Mouse (Mus musculus): Measurements from ENCODE around the gene Mitd1. TPM values are rescaled to one million over a fixed set of nuclear protein-coding genes. Genes with fewer than 3 reads are reported as not detected.

The Mitd1 gene
- polyA plus RNA-seq, 1 experiment from 2014 or later, result 22.4 TPM

- Histone ChIP-seq H3K4me3 (peak overlapping the region; percentile 74), H3K27ac (peak overlapping the region; percentile 85), H3K4me1 (0 out of 2 replicates have a peak, but pooled peaks cover 4% of the 10 kb centered on the region), H3K36me3 (no peaks in the 10 kb centered on the region), H3K9me3 (replicated peaks) (no peaks in the 10 kb centered on the region), H3K27me3 (ENCODE audit: low read depth, poor library complexity, severe bottlenecking) (no peaks in the 10 kb centered on the region)
- no peak for DNase-seq (ENCODE audit: low spot score)
- 14% methylated on average over 23 of the region's 23 CpGs for WGBS
These were observed 24.6 kb downstream of the Mitd1 start for GRCm38 (mm10) chr1:37865401-37866215.

DNA sequence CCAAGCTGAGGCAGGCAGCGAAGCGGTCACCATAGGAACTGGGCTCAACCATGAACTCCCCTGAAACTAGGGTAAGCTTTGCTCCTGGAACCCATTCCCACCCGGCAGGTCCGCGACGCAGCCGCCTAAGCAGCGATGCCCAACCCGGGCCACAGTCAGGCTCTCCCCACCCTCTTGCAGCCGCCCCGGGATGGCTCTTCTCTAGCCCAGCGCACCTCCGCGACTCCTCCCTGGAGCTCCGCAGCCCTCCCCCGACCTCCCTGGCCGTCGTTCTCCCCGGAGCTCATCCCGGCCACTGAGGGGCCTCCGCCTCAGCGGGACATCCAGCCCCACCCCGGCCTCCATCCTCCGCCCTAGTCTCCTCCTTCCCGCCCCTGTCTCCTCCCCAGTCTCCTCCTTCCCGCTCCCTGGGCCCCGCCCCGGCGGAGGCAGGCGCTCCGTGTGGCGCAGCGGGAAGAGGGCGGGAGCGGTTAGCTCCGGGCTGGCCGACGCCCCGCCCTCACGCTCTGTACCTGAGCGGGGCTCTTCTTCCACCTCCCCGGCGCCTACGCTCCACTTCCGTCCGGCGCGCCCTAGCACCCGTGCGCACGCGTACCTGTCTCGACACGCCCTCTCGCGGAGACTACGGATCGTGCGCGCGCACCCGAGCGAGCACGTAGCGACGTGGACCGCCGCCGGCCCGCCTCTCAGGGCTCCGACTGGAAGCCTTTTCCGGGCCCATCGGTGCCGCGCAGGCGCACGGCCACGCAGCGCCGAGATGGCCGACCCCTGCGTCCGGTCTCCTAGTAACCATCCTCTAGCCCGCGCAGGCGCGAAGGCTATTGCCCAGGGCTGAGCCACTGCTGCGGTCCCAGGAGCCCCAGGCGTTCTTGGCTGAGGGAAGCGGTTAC is 25.5 kb downstream of the Mitd1 start:
- peak overlapping the region; percentile 74 for H3K4me3 ChIP-seq
- H3K27ac ChIP-seq, result peak overlapping the region; percentile 85
- H3K27me3 ChIP-seq (ENCODE audit: low read depth, poor library complexity, severe bottlenecking), result no peaks in the 10 kb centered on the region
- peak; percentile 99 for DNase-seq (ENCODE audit: low spot score)
- H3K4me1 ChIP-seq, result 0 out of 2 replicates have a peak, but pooled peaks cover 4% of the 10 kb centered on the region
- H3K36me3 ChIP-seq, result no peaks in the 10 kb centered on the region
- under 1% methylated on average over 90 of the region's 90 CpGs for WGBS
- no peaks in the 10 kb centered on the region for H3K9me3 ChIP-seq (replicated peaks)

- no peaks in the 10 kb centered on the region for H3K9me3 ChIP-seq (replicated peaks)
- DNase-seq (ENCODE audit: low spot score), result no peak
- no peak overlapping the region for H3K27ac ChIP-seq
- H3K27me3 ChIP-seq (ENCODE audit: low read depth, poor library complexity, severe bottlenecking), result no peaks in the 10 kb centered on the region
- no peak overlapping the region for H3K4me3 ChIP-seq
- no peaks in the 10 kb centered on the region for H3K4me1 ChIP-seq
- WGBS, result 77% methylated on average over 2 of the region's 2 CpGs
- H3K36me3 ChIP-seq, result no peaks in the 10 kb centered on the region
These were observed 39.5 kb downstream of the Mitd1 start for GRCm38 (mm10) chr1:37850696-37851095.

GRCm38 (mm10) chr1:37846878-37847277 is 43.3 kb downstream of the Mitd1 start:
- Histone ChIP-seq H3K27me3 (ENCODE audit: low read depth, poor library complexity, severe bottlenecking) (no peaks in the 10 kb centered on the region), H3K36me3 (no peaks in the 10 kb centered on the region)

GRCm38 (mm10) chr1:37831681-37832080 is 58.5 kb downstream of the Mitd1 start:
- no peaks in the 10 kb centered on the region for H3K9me3 ChIP-seq (replicated peaks)
- H3K27ac ChIP-seq, result no peak overlapping the region
- no peak for DNase-seq (ENCODE audit: low spot score)
- H3K4me3 ChIP-seq, result no peak overlapping the region
- no peaks in the 10 kb centered on the region for H3K4me1 ChIP-seq
- H3K27me3 ChIP-seq (ENCODE audit: low read depth, poor library complexity, severe bottlenecking), result no peaks in the 10 kb centered on the region
- 53% methylated on average over 2 of the region's 2 CpGs for WGBS
- peaks cover 5% of the 10 kb centered on the region; the same call in 1 of the 2 replicates for H3K36me3 ChIP-seq

More at GRCm38 (mm10) chr1:37846878-37847277, 43.3 kb downstream of the Mitd1 start:
- Histone ChIP-seq H3K27ac (no peak overlapping the region), H3K4me3 (no peak overlapping the region), H3K4me1 (no peaks in the 10 kb centered on the region), H3K9me3 (replicated peaks) (no peaks in the 10 kb centered on the region)
- WGBS, result 89% methylated on average over 8 of the region's 8 CpGs
- no peak for DNase-seq (ENCODE audit: low spot score)

Other genes with a start within 250 kb of the Mitd1 start
- 0.66 and 1.2 TPM in 2 replicates for gene 2010300C02Rik, start 170.3 kb downstream of the Mitd1 start, polyA plus RNA-seq (2016; fragmentation: Nextera tagmentation; extraction: Ambion mirVana)
- gene Tsga10, start 24.0 kb downstream of the Mitd1 start, polyA plus RNA-seq (2016; fragmentation: Nextera tagmentation; extraction: Ambion mirVana), result 6.9 and 7.1 TPM in 2 replicates
- gene Lipt1, start 18.7 kb downstream of the Mitd1 start, polyA plus RNA-seq (2016; fragmentation: Nextera tagmentation; extraction: Ambion mirVana), result 6.2 and 8.1 TPM in 2 replicates
- 263 and 266 TPM in 2 replicates for gene Mrpl30, start 66 bp upstream of the Mitd1 start, polyA plus RNA-seq (2016; fragmentation: Nextera tagmentation; extraction: Ambion mirVana)
- gene Lyg2, start 26.1 kb upstream of the Mitd1 start, polyA plus RNA-seq (2016; fragmentation: Nextera tagmentation; extraction: Ambion mirVana), result 0.05 and 0.10 TPM in 2 replicates
- not detected in 2 replicates for gene Lyg1, start 67.3 kb upstream of the Mitd1 start, polyA plus RNA-seq (2016; fragmentation: Nextera tagmentation; extraction: Ambion mirVana)
- 130 and 135 TPM in 2 replicates for gene Txndc9, start 107.5 kb upstream of the Mitd1 start, polyA plus RNA-seq (2016; fragmentation: Nextera tagmentation; extraction: Ambion mirVana)
- gene Eif5b, start 107.6 kb upstream of the Mitd1 start, polyA plus RNA-seq (2016; fragmentation: Nextera tagmentation; extraction: Ambion mirVana), result 24.5 and 27.2 TPM in 2 replicates
- gene Rev1, start 239.4 kb upstream of the Mitd1 start, polyA plus RNA-seq (2016; fragmentation: Nextera tagmentation; extraction: Ambion mirVana), result 34.9 and 39.0 TPM in 2 replicates

All from limb, embryonic 10.5 days (tissue).